Mouse (Mus musculus): ENCODE results near the gene Olfr1057. TPM values are rescaled to one million over a fixed set of nuclear protein-coding genes. Genes with fewer than 3 reads are reported as not detected.

The Olfr1057 gene
- total and polyA plus RNA-seq, 3 experiments, result not detected

DNA sequence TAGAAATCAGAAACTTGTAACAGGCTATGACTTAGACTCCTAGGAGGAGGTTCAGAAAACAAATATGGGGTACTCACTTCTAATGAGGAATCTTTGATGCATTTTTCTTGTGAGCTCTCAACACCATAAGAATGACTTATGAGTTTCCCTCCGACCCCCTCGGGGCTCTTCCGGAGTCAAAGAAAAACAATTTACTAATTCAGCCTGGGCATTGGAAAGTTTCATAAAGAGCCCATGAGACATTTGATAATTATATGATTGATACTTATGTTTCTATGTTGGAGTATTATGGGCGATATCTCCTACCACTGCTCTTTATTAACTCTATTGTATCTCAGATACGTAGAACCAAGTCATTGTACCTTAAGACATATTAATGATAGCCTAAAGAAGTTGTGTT lies 28.0 kb downstream of the Olfr1057 start, which contains the start of gene Olfr1055:
Olfr1055 (minus strand) TSS at position 101 of the 400 bp plus-strand sequence.
- no peaks in the 10 kb centered on the region for H3K79me2 ChIP-seq (replicated peaks; ENCODE audit: control insufficient read depth, insufficient read depth, low read length)
- no peak within 1 kb of the TSS for H3K4me3 ChIP-seq
- no peaks in the 10 kb centered on the region for H3K27me3 ChIP-seq (ENCODE audit: control insufficient read depth, insufficient read depth, low read length)
- H3K4me1 ChIP-seq (ENCODE audit: control insufficient read depth, insufficient read depth, low read length), result no peaks in the 10 kb centered on the region
- DNase-seq, result no peak
- no peak within 1 kb of the TSS for H3K27ac ChIP-seq
- no peaks in the 10 kb centered on the region for H3K36me3 ChIP-seq (ENCODE audit: control insufficient read depth, insufficient read depth, low read length)
- intact Hi-C loops (cut with DNase I), result no loop called here
- TF ChIP-seq POLR2A (IDR thresholded peaks at IDR 0.05; ENCODE audit: insufficient read depth, low read depth, low read length), result no peak
- TF ChIP-seq EP300 (IDR thresholded peaks at IDR 0.05; ENCODE audit: insufficient read depth, low read depth, low read length), result no peak
- TF ChIP-seq CTCF (IDR thresholded peaks at IDR 0.05), result no peak
- no peak within 1 kb of the TSS for H3K9ac ChIP-seq (ENCODE audit: low read depth, low read length)
- WGBS, result 82% methylated on average over 5 of the region's 5 CpGs

DNA sequence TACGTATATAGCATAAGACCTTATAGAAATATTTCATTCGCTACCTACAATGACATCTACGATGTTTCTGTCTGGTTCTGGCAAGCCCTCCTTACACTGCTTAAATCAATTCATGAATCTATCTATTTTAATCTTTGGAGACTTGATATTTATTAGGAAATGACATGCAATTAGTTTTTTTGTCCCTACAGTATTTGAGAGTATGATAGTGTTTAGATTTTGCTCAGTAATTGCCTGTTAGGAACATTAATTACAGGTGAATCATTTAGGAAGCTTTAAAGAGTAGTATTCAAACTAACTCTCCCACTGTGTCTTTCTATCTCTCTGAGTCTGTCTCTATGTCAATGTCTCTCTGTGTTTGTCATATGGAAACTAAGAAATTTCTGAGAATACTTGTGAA lies 42.9 kb downstream of the Olfr1057 start, which contains the start of gene Olfr1054:
Olfr1054 (minus strand) TSS at position 101 of the 400 bp plus-strand sequence.
- Histone ChIP-seq H3K36me3 (ENCODE audit: control insufficient read depth, insufficient read depth, low read length) (no peaks in the 10 kb centered on the region), H3K79me2 (replicated peaks; ENCODE audit: control insufficient read depth, insufficient read depth, low read length) (no peaks in the 10 kb centered on the region), H3K27me3 (ENCODE audit: control insufficient read depth, insufficient read depth, low read length) (no peaks in the 10 kb centered on the region), H3K4me1 (ENCODE audit: control insufficient read depth, insufficient read depth, low read length) (no peaks in the 10 kb centered on the region), H3K27ac (no peak within 1 kb of the TSS), H3K4me3 (no peak within 1 kb of the TSS), H3K9ac (ENCODE audit: low read depth, low read length) (no peak within 1 kb of the TSS)
- no peak for TF ChIP-seq EP300 (IDR thresholded peaks at IDR 0.05; ENCODE audit: insufficient read depth, low read depth, low read length)
- intact Hi-C loops (cut with DNase I), result no loop called here
- 73% methylated on average over 3 of the region's 3 CpGs for WGBS
- no peak for DNase-seq

Other genes with a start within 250 kb of the Olfr1057 start
- not detected for gene Olfr1039, start 242.5 kb downstream of the Olfr1057 start, total RNA-seq (2021)
- not detected in 2 replicates for gene Olfr1039, start 242.5 kb downstream of the Olfr1057 start, polyA plus RNA-seq (2012; rRNA removed)
- not detected for gene Olfr1040, start 231.7 kb downstream of the Olfr1057 start, total RNA-seq (2021)
- gene Olfr1040, start 231.7 kb downstream of the Olfr1057 start, polyA plus RNA-seq (2012; rRNA removed), result not detected in 2 replicates
- gene Olfr1042, start 216.6 kb downstream of the Olfr1057 start, total RNA-seq (2021), result not detected
- gene Olfr1042, start 216.6 kb downstream of the Olfr1057 start, polyA plus RNA-seq (2012; rRNA removed), result not detected in 2 replicates
- not detected for gene Olfr1043, start 210.9 kb downstream of the Olfr1057 start, total RNA-seq (2021)
- not detected in 2 replicates for gene Olfr1043, start 210.9 kb downstream of the Olfr1057 start, polyA plus RNA-seq (2012; rRNA removed)
- not detected for gene Olfr1044, start 200.6 kb downstream of the Olfr1057 start, total RNA-seq (2021)
- not detected in 2 replicates for gene Olfr1044, start 200.6 kb downstream of the Olfr1057 start, polyA plus RNA-seq (2012; rRNA removed)
- not detected for gene Olfr52, start 192.7 kb downstream of the Olfr1057 start, total RNA-seq (2021)
- gene Olfr52, start 192.7 kb downstream of the Olfr1057 start, polyA plus RNA-seq (2012; rRNA removed), result not detected in 2 replicates
- gene Olfr1045, start 175.4 kb downstream of the Olfr1057 start, total RNA-seq (2021), result not detected
- gene Olfr1045, start 175.4 kb downstream of the Olfr1057 start, polyA plus RNA-seq (2012; rRNA removed), result not detected in 2 replicates
- not detected for gene Olfr1046, start 159.1 kb downstream of the Olfr1057 start, total RNA-seq (2021)
- gene Olfr1046, start 159.1 kb downstream of the Olfr1057 start, polyA plus RNA-seq (2012; rRNA removed), result not detected in 2 replicates
- not detected for gene Olfr1047, start 147.0 kb downstream of the Olfr1057 start, total RNA-seq (2021)
- gene Olfr1047, start 147.0 kb downstream of the Olfr1057 start, polyA plus RNA-seq (2012; rRNA removed), result not detected in 2 replicates
- not detected for gene Olfr1048, start 138.1 kb downstream of the Olfr1057 start, total RNA-seq (2021)
- gene Olfr1048, start 138.1 kb downstream of the Olfr1057 start, polyA plus RNA-seq (2012; rRNA removed), result not detected in 2 replicates
- not detected for gene Olfr1049, start 120.1 kb downstream of the Olfr1057 start, total RNA-seq (2021)
- gene Olfr1049, start 120.1 kb downstream of the Olfr1057 start, polyA plus RNA-seq (2012; rRNA removed), result not detected in 2 replicates
- not detected for gene Olfr1051, start 99.3 kb downstream of the Olfr1057 start, total RNA-seq (2021)
- not detected in 2 replicates for gene Olfr1051, start 99.3 kb downstream of the Olfr1057 start, polyA plus RNA-seq (2012; rRNA removed)
- not detected for gene Olfr1052, start 85.9 kb downstream of the Olfr1057 start, total RNA-seq (2021)
- gene Olfr1052, start 85.9 kb downstream of the Olfr1057 start, polyA plus RNA-seq (2012; rRNA removed), result not detected in 2 replicates
- gene Olfr1053, start 63.1 kb downstream of the Olfr1057 start, total RNA-seq (2021), result not detected
- gene Olfr1053, start 63.1 kb downstream of the Olfr1057 start, polyA plus RNA-seq (2012; rRNA removed), result not detected in 2 replicates
- gene Olfr1054, start 43.0 kb downstream of the Olfr1057 start, total RNA-seq (2021), result not detected
- gene Olfr1054, start 43.0 kb downstream of the Olfr1057 start, polyA plus RNA-seq (2012; rRNA removed), result not detected in 2 replicates
- not detected for gene Olfr1055, start 28.1 kb downstream of the Olfr1057 start, total RNA-seq (2021)
- not detected in 2 replicates for gene Olfr1055, start 28.1 kb downstream of the Olfr1057 start, polyA plus RNA-seq (2012; rRNA removed)
- gene Olfr1056, start 15.9 kb downstream of the Olfr1057 start, total RNA-seq (2021), result not detected
- not detected in 2 replicates for gene Olfr1056, start 15.9 kb downstream of the Olfr1057 start, polyA plus RNA-seq (2012; rRNA removed)
- gene Olfr1058, start 10.2 kb upstream of the Olfr1057 start, total RNA-seq (2021), result not detected
- gene Olfr1058, start 10.2 kb upstream of the Olfr1057 start, polyA plus RNA-seq (2012; rRNA removed), result not detected in 2 replicates
- not detected for gene Olfr1061, start 35.7 kb upstream of the Olfr1057 start, total RNA-seq (2021)
- not detected in 2 replicates for gene Olfr1061, start 35.7 kb upstream of the Olfr1057 start, polyA plus RNA-seq (2012; rRNA removed)
- gene Olfr1062, start 48.4 kb upstream of the Olfr1057 start, total RNA-seq (2021), result not detected
- gene Olfr1062, start 48.4 kb upstream of the Olfr1057 start, polyA plus RNA-seq (2012; rRNA removed), result not detected in 2 replicates
- not detected for gene Olfr1065, start 72.2 kb upstream of the Olfr1057 start, total RNA-seq (2021)
- not detected in 2 replicates for gene Olfr1065, start 72.2 kb upstream of the Olfr1057 start, polyA plus RNA-seq (2012; rRNA removed)
- gene Olfr1066, start 77.9 kb upstream of the Olfr1057 start, total RNA-seq (2021), result not detected
- not detected in 2 replicates for gene Olfr1066, start 77.9 kb upstream of the Olfr1057 start, polyA plus RNA-seq (2012; rRNA removed)
- gene Olfr228, start 109.0 kb upstream of the Olfr1057 start, total RNA-seq (2021), result not detected
- gene Olfr228, start 109.0 kb upstream of the Olfr1057 start, polyA plus RNA-seq (2012; rRNA removed), result not detected in 2 replicates
- not detected for gene Olfr1076, start 130.1 kb upstream of the Olfr1057 start, total RNA-seq (2021)
- not detected in 2 replicates for gene Olfr1076, start 130.1 kb upstream of the Olfr1057 start, polyA plus RNA-seq (2012; rRNA removed)
- gene Olfr1079, start 164.1 kb upstream of the Olfr1057 start, total RNA-seq (2021), result not detected
- not detected in 2 replicates for gene Olfr1079, start 164.1 kb upstream of the Olfr1057 start, polyA plus RNA-seq (2012; rRNA removed)
- gene Olfr1080, start 179.8 kb upstream of the Olfr1057 start, total RNA-seq (2021), result not detected
- not detected in 2 replicates for gene Olfr1080, start 179.8 kb upstream of the Olfr1057 start, polyA plus RNA-seq (2012; rRNA removed)
- gene Olfr1082, start 220.6 kb upstream of the Olfr1057 start, total RNA-seq (2021), result not detected
- not detected in 2 replicates for gene Olfr1082, start 220.6 kb upstream of the Olfr1057 start, polyA plus RNA-seq (2012; rRNA removed)